Comparison of ENCODE assay signal across 22 mouse cellular contexts in the genomic region with DNA sequence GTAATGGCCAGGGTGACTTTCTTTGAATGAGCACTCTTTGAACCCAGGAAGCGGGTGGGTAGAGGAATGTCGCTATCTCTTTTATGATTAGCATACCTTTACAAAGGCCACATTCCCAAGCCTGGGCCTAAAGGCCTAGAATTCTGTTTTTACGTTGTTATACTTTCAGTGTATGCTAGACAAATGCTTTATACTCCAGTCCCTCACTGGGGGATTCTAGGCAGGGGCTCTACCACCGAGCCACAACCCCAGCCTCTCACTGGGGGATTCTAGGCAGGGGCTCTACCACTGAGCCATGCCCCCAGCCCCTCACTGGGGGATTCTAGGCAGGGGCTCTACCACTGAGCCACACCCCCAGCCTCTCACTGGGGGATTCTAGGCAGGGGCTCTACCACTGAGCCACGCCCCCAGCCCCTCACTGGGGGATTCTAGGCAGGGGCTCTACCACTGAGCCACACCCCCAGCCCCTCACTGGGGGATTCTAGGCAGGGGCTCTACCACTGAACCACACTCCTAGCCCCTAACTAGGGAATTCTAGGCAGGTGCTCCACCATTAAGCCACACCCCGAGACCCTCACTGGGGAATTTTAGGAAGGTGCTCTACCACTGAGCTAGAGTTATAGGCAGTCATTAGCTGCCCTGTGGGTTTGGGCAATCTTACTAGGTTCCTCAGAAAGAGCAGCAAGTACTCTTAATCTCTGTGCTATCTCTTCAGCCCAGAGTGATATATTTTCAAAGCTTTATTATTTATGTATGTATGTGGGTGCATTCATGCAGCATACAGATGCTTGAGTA. TPM values are rescaled to one million over a fixed set of nuclear protein-coding genes. Genes with fewer than 3 reads are reported as not detected.
A peak's percentile ranks its signal among the peaks of the same experiment; 100 is the strongest.
DNase-seq lines count a peak whose midpoint lies in the region; ATAC-seq and TF ChIP-seq lines count a peak whose summit lies in the region.
"Not testable (repeated sequence)": the region's sequence is repeated elsewhere in the genome, so short reads cannot be mapped to it uniquely, and the experiment has no call there.
"Had no signal": no experiment of that assay in that cellular context is flagged by ENCODE, and none has a peak within 500 bp of the region (broad histone marks: within the 10 kb centered on the region; RNA-seq: fewer than 3 reads in every experiment).

No protein-coding gene starts in this region.

- H3K4me3 ChIP-seq in ES-Bruce4 (ENCODE audit: low read depth, low read length); ES-E14 (ENCODE audit: insufficient read depth in 1 of 2, low read depth in 1 of 2, low read length in 2 of 2, poor library complexity in 1 of 2, severe bottlenecking in 1 of 2); heart, embryonic 12.5 days: not testable (repeated sequence)

- peak; percentile 25; the same call in 1 of the 2 replicates for ATAC-seq in heart, embryonic 12.5 days (ENCODE audit: insufficient number of reproducible peaks, low FRiP score)

- in situ Hi-C loops in ES-E14 (cut with MboI; ENCODE audit: low sequenced_read_pairs in 2 of 2, unreplicated experiment in 2 of 2) = not testable (repeated sequence)

- TF ChIP-seq CTCF in ES-Bruce4 (IDR thresholded peaks at IDR 0.05; ENCODE audit: low read depth, low read length) = not testable (repeated sequence)

- not testable (repeated sequence) for H3K4me2 ChIP-seq in heart, embryonic 12.5 days

- H3K27me3 ChIP-seq in ES-Bruce4 (ENCODE audit: control insufficient read depth, insufficient read depth, low read length, poor library complexity, severe bottlenecking); heart, embryonic 12.5 days (replicated peaks): not testable (repeated sequence)

- not testable (repeated sequence) for H3K4me1 ChIP-seq in ES-Bruce4 (ENCODE audit: control insufficient read depth, insufficient read depth, low read length); ES-E14 (ENCODE audit: control insufficient read depth in 2 of 2, insufficient read depth in 2 of 2, low read length in 2 of 2, poor library complexity in 1 of 2); heart, embryonic 12.5 days (replicated peaks)

- TF ChIP-seq EP300 in ES-Bruce4 (IDR thresholded peaks at IDR 0.05; ENCODE audit: insufficient read depth, low read depth, low read length) = not testable (repeated sequence)

- not testable (repeated sequence) for H3K36me3 ChIP-seq in ES-Bruce4 (ENCODE audit: control insufficient read depth, insufficient read depth, low read length, poor library complexity, severe bottlenecking); ES-E14 (ENCODE audit: control insufficient read depth, insufficient read depth, low read length, poor library complexity, severe bottlenecking); heart, embryonic 12.5 days

- TF ChIP-seq POLR2A in ES-Bruce4 (IDR thresholded peaks at IDR 0.05; ENCODE audit: insufficient read depth, low read length) = not testable (repeated sequence)

- 83% methylated on average over 3 of the region's 6 CpGs for WGBS in heart, embryonic 12.5 days

- not testable (repeated sequence) for H3K9ac ChIP-seq in ES-Bruce4 (ENCODE audit: low read depth, poor library complexity, severe bottlenecking); ES-E14 (ENCODE audit: insufficient read depth, low read depth, low read length, poor library complexity, severe bottlenecking); heart, embryonic 12.5 days

- DNase-seq in ES-E14 (ENCODE audit: low read depth, low spot score) = not testable (repeated sequence)
- DNase-seq in R1 (ENCODE audit: low read depth, low spot score) (peak; percentile 87), ZHBTc4 (ENCODE audit: low read depth, low spot score) (peak; percentile 52)

- H3K9me3 ChIP-seq in ES-Bruce4 (replicated peaks; ENCODE audit: control insufficient read depth, insufficient read depth, low read length, poor library complexity, severe bottlenecking) = peaks cover 25% of the 10 kb centered on the region
- H3K9me3 ChIP-seq in ES-E14 (ENCODE audit: control insufficient read depth, insufficient read depth, low read depth, low read length); heart, embryonic 12.5 days (replicated peaks): not testable (repeated sequence)

- H3K27ac ChIP-seq in ES-Bruce4 (ENCODE audit: insufficient read depth, low read length) = 0 out of 2 replicates have a peak overlapping the region, but pooled peaks have one; percentile 37
- peak overlapping the region; percentile 61; the same call in 1 of the 2 replicates for H3K27ac ChIP-seq in ES-E14 (ENCODE audit: insufficient read depth, low read depth, low read length, poor library complexity, severe bottlenecking)
- not testable (repeated sequence) for H3K27ac ChIP-seq in heart, embryonic 12.5 days (ENCODE audit: poor library complexity, severe bottlenecking)

RNA-seq across cellular contexts. Expression of gene Olfr718-ps1, which starts 13.0 kb away (rescaled TPM):
- polyA plus RNA-seq in ES-Bruce4 (2011; ENCODE audit: insufficient read depth, insufficient read length, low read depth, missing spikeins) = 0.42 and 0.52 TPM in 2 replicates
- total RNA-seq in ES-E14 (2012; rRNA removed) = 0.05 and 0.36 TPM in 2 replicates
- polyA plus RNA-seq in heart, embryonic 12.5 days (2016; fragmentation: Nextera tagmentation; extraction: Ambion mirVana) = not detected in 2 replicates
- total RNA-seq: adrenal gland, adult 18-20 months; adrenal gland, adult 2 months; adrenal gland, postnatal 14 days; CH12.LX; MEL had no signal
- polyA plus RNA-seq: activated CD4-positive, CD25-positive, alpha-beta regulatory T cell, adult 4 months; adrenal gland, adult 2 months; brain, embryonic 14.5 days; C2C12; cerebellum, adult 2 months; G1E had no signal

RNA-seq across cellular contexts. Expression of gene Rnf216, which starts 21.6 kb away (rescaled TPM):
- 46.9 and 51.6 TPM in 2 replicates for polyA plus RNA-seq in ES-Bruce4 (2011; ENCODE audit: insufficient read depth, insufficient read length, low read depth, missing spikeins)
- total RNA-seq in ES-E14 (2012; rRNA removed) = 17.7 and 23.8 TPM in 2 replicates
- 38.7 and 40.4 TPM in 2 replicates for polyA plus RNA-seq in heart, embryonic 12.5 days (2016; fragmentation: Nextera tagmentation; extraction: Ambion mirVana)

RNA-seq across cellular contexts. Expression of gene Rbak, which starts 46.2 kb away (rescaled TPM):
- polyA plus RNA-seq in ES-Bruce4 (2011; ENCODE audit: insufficient read depth, insufficient read length, low read depth, missing spikeins) = 6.5 and 7.9 TPM in 2 replicates
- total RNA-seq in ES-E14 (2012; rRNA removed) = 11.2 and 11.5 TPM in 2 replicates
- polyA plus RNA-seq in heart, embryonic 12.5 days (2016; fragmentation: Nextera tagmentation; extraction: Ambion mirVana) = 8.8 and 9.0 TPM in 2 replicates

RNA-seq across cellular contexts. Expression of gene Spdye4b, which starts 46.4 kb away (rescaled TPM):
- not detected in 2 replicates for polyA plus RNA-seq in ES-Bruce4 (2011; ENCODE audit: insufficient read depth, insufficient read length, low read depth, missing spikeins)
- 0.45 and 0.48 TPM in 2 replicates for total RNA-seq in ES-E14 (2012; rRNA removed)
- not detected in 2 replicates for polyA plus RNA-seq in heart, embryonic 12.5 days (2016; fragmentation: Nextera tagmentation; extraction: Ambion mirVana)
- total RNA-seq: adrenal gland, adult 18-20 months; adrenal gland, adult 2 months; adrenal gland, adult 8-10 months; adrenal gland, postnatal 10 days; adrenal gland, postnatal 14 days; adrenal gland, postnatal 25 days; adrenal gland, postnatal 36 days; adrenal gland, postnatal 4 days; CH12.LX; MEL had no signal
- polyA plus RNA-seq: adrenal gland, adult 2 months; brain, embryonic 14.5 days; C2C12; CD4-positive, CD25-positive, alpha-beta regulatory T cell, adult 4 months; cerebellum, adult 2 months; G1E; Patski had no signal
